Mouse (Mus musculus) bone marrow macrophage, adult 2 months (primary cell): ENCODE data around the gene Trim28.

Experiments used
- CTCF ChIP-seq: IDR thresholded peaks from 2 replicates; pipeline ENCODE4 v1.5.1; 2012; ENCODE audit warnings: low read depth, mild to moderate bottlenecking, low read length, moderate library complexity
- POLR2A ChIP-seq: IDR thresholded peaks from 2 replicates; pipeline ENCODE4 v1.6.1; 2012; ENCODE audit warnings: mild to moderate bottlenecking, low read depth, low read length, borderline replicate concordance

DNA sequence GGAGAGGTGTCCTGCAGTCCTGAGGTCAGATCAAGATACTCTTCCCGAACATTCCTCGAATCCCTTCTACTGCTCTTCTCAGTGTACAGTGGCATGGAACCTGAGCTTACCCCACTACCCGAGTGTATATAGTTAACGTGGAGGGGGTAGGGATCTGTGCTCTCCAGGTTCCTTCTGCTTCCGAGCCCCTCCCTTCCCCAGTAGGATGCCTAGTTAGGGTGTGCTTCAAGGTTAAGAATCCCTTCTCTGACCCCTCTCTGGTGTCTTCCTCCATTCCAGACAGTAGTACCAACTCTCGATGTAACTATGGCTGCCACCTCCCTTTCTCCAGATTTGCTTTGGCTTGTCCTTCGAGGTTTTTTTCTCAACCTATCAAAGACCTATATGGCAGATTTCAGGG lies 18.6 kb upstream of the Trim28 start:
- TF ChIP-seq CTCF (no peak), POLR2A (no peak)
